Mouse (Mus musculus) monocyte, adult 5-6 weeks (primary cell): ENCODE measurements around the gene Lin54. TPM values are rescaled to one million over a fixed set of nuclear protein-coding genes. Genes with fewer than 3 reads are reported as not detected.

Source experiments
- total RNA-seq: library from RNA; stranded (forward); fragments of 200-1000, 200-491, 200-594 nt; gene quantifications from 3 replicates; pipeline ENCODE4 v1.2.3, GENCODE M21; 2017

Lin54 gene
- total RNA-seq, 1 experiment from 2014 or later: 29.8 TPM

Other genes with a start within 250 kb of the Lin54 start
- 63.0 to 72.7 TPM (median 72.6 TPM) in 3 replicates for gene Sec31a, start 84.4 kb downstream of the Lin54 start, total RNA-seq
- gene Cops4, start 17.7 kb upstream of the Lin54 start, total RNA-seq: 71.7 to 79.2 TPM (median 74.8 TPM) in 3 replicates
- gene Plac8, start 71.6 kb upstream of the Lin54 start, total RNA-seq: 887 to 1,580 TPM (median 1,277 TPM) in 3 replicates
- 35.1 to 44.1 TPM (median 40.2 TPM) in 3 replicates for gene Coq2, start 174.5 kb upstream of the Lin54 start, total RNA-seq
- gene Hpse, start 219.1 kb upstream of the Lin54 start, total RNA-seq: 31.8 to 34.5 TPM (median 33.4 TPM) in 3 replicates